Mouse (Mus musculus) adrenal gland, postnatal 4 days (tissue): ENCODE data around the gene Stkld1. TPM values are rescaled to one million over a fixed set of nuclear protein-coding genes. Genes with fewer than 3 reads are reported as not detected.

Source experiments
- DNase-seq, 2 experiments: peaks; one replicate each; pipeline ENCODE4 v3.0.0; 2021 to 2022; ENCODE audit warnings: low spot score in 2 of 2, mixed read lengths in 2 of 2
- total RNA-seq, 2 experiments: library from RNA; stranded (reverse); gene quantifications; 2 replicates each; pipeline ENCODE4 v1.2.3; 2021

The Stkld1 gene
- total RNA-seq, 2 experiments from 2014 or later, result 0.31 to 0.73 TPM

DNA sequence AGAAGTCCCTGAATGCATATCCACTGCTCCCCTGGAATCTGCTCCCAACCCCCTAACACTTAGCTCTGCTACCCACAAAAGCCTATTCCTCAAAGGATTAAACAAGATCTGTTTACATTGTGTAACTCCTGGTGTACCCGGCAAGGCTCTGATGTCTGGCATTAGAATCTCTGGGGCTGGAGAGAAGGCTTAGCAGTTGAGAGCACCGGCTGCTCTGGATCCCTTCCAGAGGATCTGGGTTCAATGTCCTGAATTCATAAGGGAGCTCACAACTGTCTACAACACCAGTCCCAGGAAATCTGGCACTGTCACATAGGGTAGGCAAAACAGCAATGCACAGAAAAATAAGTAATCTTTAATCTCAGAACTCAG is 23.6 kb downstream of the Stkld1 start:
- DNase-seq, result no peak

DNA sequence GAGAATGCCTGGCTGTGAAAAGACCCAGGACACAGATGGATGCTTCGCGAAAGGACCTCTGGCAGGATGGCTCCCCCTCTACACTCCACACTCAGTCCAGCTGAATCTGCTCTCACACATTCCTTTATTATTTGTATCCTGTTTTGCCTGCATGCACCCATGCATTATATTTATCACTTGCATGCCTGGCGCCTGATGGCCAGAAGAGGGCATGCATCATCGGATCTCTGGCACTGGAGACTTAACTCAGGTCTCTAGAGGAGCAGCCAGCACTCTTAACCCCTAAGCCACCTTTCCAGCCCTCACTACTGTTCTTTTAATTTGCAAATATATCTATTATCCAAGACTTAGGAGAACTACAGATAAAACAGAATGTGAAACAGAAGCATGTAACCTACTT is 26.9 kb downstream of the Stkld1 start:
- DNase-seq, result no peak

DNA sequence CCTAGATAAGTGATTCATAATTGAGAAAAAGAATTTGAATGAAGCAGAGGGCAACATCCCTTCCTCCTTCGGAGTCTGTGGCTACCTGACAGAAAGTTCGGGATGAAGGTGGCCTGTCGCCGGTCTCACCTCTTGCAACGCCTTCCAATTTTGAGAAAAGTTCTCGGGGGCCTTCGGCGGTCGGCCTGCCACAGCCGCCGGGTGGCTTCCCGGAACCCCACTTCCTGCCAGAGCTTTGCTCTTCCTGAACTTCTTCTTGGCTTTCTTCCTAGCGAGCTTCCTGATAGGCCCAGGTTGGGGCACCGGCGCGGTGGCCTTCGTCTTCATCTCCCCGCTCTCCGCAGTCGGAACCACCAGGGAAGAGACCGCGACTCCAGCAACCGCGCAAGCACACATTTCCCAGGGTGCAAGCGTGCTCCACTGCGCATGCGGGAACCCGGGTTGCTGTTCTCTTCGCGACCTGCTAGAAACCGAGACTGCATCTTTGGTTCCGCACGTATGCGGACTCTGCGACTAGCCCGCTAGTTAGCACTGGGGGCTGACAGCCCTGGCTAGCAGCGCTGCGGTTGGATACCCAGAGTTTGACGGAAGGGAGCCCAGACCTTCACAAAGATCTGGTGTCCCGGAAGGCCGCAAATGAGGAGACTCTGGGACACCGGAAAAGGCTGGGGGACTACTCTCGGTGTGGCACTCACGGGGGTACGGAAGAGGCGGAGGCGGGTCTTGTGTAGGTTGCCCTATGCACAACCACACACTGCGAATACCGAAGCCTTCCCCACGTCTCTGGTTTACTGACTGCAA is 30.3 kb downstream of the Stkld1 start, which contains the start of gene Rexo4:
Gene Rexo4, minus strand, starts transcription at position 464 of the 801 bp plus-strand sequence.
- peak; percentile 80 to 90 for DNase-seq

DNA sequence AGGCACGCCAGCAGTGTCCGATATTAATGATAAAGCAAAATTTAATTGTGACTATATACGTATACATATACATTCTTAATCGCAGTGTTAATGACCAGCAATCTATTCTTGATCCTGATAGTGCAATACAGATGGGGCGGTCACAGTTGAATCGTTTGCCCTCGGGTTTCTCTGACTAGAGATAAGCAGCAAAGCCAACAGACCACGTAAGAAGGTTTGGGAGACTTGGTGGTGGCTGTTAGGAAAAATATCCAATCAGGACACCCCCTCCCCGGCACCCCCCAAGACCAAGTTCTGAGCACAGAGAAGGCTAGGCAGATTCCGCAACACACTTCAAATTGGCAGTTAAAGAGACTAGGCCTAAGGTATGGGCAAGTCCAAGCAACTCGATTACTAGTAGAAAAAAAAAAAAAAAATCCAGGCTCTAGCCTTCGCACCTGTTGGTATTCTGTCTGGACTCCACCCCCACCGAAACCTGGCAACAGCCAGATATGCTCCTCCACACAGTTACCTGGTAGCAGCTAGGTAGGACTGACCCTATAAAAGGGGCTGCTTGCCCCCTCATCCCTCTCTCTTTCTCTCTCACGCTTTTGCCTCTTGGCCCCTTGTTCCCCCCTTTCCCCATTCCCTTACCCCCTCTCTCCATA is 31.0 kb downstream of the Stkld1 start:
- no peak for DNase-seq

DNA sequence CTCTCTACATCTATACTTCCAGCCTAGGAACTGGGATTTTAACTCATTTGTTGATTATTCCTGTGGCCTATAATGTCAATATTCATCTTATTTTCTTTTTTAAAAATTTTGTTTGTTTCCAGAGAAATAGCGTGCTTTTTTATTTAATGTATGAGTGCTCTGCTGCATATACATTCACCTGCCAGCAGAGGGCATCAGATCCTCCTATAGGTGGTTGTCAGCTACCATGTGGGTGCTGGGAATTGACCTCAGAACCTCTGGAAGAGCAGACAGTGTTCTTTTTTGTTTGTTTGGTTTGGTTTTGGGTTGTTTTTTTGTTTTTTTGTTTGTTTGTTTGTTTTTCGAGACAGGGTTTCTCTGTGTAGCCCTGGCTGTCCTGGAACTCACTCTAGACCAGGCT is 33.4 kb downstream of the Stkld1 start:
- no peak for DNase-seq

DNA sequence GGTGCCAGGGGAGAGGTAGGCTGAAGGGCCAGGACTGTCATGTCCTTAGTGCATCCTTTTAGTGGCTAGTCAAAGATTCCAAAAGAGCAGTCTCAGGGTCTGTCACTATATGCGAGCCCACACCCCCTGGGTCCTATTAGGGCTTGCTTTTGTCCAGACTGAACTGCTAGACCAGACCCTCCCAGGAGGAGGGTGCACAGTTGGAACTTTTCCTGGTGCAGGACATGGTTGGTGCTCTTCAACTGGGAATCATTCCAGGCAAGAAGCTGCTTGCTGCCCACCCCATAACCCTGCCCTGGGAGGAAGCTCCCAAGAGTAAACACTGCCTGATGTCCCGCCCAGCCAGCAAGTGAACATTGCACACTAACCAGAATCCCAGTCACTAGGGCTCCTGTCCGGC is 39.3 kb downstream of the Stkld1 start, which contains the start of gene Adamts13:
Gene Adamts13, plus strand, starts transcription at position 301 of the 400 bp plus-strand sequence.
- no peak for DNase-seq

DNA sequence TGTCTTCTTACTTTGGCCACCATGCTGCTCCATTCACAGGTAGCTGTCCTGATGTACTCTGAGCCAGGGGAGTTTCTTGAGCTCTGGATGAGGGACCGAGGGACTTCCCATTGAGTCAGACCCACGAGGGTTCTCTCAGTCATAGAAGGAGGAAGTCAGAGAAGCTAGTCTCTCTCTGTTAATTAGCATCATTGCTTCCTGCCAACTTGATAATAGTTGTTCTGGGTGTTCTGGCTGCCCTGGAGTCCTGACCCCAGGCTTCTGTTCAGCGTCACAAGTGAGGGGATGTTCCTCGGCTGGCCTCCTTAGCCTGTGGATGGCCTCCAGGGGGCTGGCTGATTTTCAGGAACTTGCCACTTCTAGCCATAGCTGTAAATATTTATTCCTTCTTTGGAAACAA is 40.1 kb downstream of the Stkld1 start:
- no peak for DNase-seq

DNA sequence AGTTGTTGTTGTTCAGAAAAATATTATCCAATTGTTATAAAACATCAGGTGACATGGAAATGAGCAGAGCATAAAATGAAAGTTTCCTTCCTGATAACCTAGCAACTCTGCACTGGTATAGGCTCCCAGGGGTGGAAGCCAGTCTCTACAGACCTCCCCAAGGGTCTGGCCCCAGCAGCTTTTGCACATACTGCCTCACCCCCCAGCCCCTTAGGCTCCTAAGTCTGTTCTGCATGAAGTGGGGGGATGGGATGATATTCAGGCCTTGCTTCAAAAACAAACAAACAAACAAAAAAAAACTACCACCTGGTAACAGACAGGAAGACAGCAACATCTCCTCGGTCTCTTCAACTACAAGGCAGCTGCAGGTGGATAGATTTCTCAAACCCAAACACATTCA is 46.5 kb downstream of the Stkld1 start:
- DNase-seq, result no peak

DNA sequence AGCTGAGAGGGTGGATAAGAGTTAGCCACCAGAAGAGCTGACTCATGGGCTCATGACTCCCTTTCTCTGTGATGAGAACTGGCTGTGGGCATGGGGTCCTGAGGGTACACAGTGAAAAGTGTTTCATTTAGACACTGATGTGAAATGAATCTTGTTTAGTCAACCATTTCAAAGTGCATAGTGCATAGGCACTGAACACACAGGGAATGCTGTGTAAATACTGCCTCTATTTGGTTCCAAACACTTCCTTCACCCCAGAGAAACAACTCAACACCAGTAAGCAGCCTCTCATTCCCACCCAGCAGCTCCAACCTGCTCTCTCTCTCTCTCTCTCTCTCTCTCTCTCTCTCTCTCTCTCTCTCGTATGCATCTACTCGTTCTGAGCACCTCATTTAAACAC is 50.3 kb downstream of the Stkld1 start:
- DNase-seq, result no peak

DNA sequence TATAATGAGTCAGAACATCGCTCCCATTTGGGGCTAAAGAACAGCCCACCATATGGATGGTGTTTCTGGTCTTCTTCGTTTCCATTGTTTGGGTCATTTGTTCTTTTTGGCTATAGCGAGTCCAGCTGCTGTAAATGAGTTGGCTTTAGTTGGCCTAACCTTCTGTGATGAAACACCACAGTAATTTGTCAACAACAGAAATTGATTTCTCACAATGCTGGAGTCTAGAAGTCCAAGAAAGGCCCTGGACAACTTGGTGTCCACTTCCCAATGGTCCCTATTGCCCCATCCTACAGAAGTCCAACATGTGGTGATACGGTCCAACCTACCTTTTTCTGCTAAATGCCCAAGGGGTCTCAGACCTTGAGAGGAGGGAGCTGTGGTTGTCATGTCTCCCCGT is 50.8 kb downstream of the Stkld1 start:
- no peak for DNase-seq

DNA sequence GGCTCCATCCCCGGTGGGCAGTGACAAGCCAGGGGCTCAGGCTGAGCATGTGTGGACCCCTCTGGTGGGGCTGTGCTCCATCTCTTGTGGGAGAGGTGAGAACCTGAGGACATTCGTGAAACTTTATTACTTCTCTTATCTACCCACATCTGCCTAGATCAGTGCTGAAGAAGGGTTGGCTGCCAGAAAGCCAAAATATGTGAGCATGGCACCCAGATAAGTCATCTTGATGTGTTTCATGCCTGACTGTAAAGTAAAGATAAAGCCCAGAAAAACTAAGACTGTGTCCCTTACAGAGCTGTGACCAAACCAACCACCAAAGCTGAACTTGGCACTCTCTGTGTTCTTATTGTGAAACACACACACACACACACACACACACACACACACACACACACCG is 60.1 kb downstream of the Stkld1 start:
- DNase-seq, result no peak

DNA sequence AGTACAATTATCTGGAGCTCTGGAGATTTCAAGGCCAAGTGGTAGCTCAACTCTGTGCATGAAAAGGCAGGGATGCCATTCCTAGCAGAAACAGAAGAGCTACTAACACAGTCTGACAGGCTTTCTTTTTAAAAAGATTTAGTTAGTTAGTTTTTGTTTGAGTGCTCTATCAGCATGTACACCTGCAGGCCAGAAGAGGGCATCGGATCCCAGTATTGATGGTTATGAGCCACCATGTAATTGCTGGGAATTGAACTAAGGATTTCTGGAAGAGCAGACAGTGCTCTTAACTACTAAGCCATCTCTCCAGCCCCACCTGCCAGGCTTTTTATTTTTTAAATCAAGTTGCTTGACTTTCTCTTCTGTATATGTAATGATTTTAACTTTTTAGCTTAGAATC is 63.7 kb downstream of the Stkld1 start:
- DNase-seq, result no peak

DNA sequence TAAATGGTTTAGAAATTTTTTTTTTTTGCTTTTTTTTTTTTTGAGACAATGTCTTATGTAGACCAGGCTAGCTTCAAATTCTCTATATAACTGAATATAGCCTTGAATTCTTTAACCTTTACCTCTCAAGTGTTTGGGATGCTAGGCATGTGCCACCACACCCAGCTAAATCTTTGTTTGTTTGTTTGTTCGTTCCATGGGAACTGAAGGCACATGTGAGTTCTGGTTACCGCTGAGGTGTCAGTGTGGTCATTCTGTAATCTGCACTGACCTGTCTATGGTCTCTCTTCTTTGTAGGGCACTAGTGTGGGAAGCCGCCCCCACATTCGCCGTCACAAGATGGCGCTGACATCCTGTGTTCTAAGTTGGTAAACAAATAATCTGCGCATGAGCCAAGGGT is 64.1 kb downstream of the Stkld1 start:
- DNase-seq, result no peak

Other genes with a start within 250 kb of the Stkld1 start
- not detected for gene Abo, start 69.1 kb upstream of the Stkld1 start, total RNA-seq
- 10 to 100 TPM; 31.1 to 31.7 TPM for gene Surf6, start 31.2 kb upstream of the Stkld1 start, total RNA-seq
- gene Med22, start 23.4 kb upstream of the Stkld1 start, total RNA-seq, result 10 to 100 TPM; 61.2 to 65.8 TPM
- 100 to 1,000 TPM; 585 to 598 TPM for gene Rpl7a, start 23.3 kb upstream of the Stkld1 start, total RNA-seq
- gene Surf2, start 17.7 kb upstream of the Stkld1 start, total RNA-seq, result 10 to 100 TPM; 42.6 to 43.6 TPM
- gene Surf1, start 17.5 kb upstream of the Stkld1 start, total RNA-seq, result 100 to 1,000 TPM in 1 of 2 experiments, 10 to 100 TPM in 1; 90.9 to 103 TPM
- gene Surf4, start 119 bp upstream of the Stkld1 start, total RNA-seq, result 100 to 1,000 TPM; 151 to 163 TPM
- gene Rexo4, start 30.3 kb downstream of the Stkld1 start, total RNA-seq, result 10 to 100 TPM; 40.7 to 43.0 TPM
- gene Adamts13, start 39.4 kb downstream of the Stkld1 start, total RNA-seq, result under 1 TPM; 0.08 to 0.85 TPM
- 10 to 100 TPM; 49.8 to 53.7 TPM for gene Cacfd1, start 75.9 kb downstream of the Stkld1 start, total RNA-seq
- 1 to 10 TPM; 1.3 TPM for gene Slc2a6, start 94.0 kb downstream of the Stkld1 start, total RNA-seq
- 1 to 10 TPM in 1 of 2 experiments, under 1 TPM in 1; 0.59 to 1.8 TPM for gene Mymk, start 138.1 kb downstream of the Stkld1 start, total RNA-seq
- gene Adamtsl2, start 145.3 kb downstream of the Stkld1 start, total RNA-seq, result 10 to 100 TPM in 1 of 2 experiments, 1 to 10 TPM in 1; 9.6 to 13.5 TPM
- gene Fam163b, start 208.4 kb downstream of the Stkld1 start, total RNA-seq, result 1 to 10 TPM; 4.0 to 5.0 TPM
- 100 to 1,000 TPM; 515 to 549 TPM for gene Dbh, start 231.2 kb downstream of the Stkld1 start, total RNA-seq